Mouse (Mus musculus) heart, postnatal 14 days (tissue): ENCODE results near the gene 4930550C14Rik. TPM values are rescaled to one million over a fixed set of nuclear protein-coding genes. Genes with fewer than 3 reads are reported as not detected.
A peak's percentile ranks its signal among the peaks of the same experiment; 100 is the strongest.

Experiments used
- DNase-seq, 2 experiments: peaks; one replicate each; pipeline ENCODE4 v3.0.0; 2021 to 2022
- intact Hi-C: fragments of 180-260 bp; cut with DNase I; formaldehyde crosslinking; loops from one replicate; pipeline ENCODE4 v1.15.1; 2025
- long read RNA-seq, 2 experiments: library from polyadenylated mRNA; stranded (forward); transcript quantifications; one replicate each; pipeline ENCODE4 v2.0.0; 2021
- total RNA-seq, 2 experiments: library from RNA; stranded (reverse); gene quantifications; 2 replicates each; pipeline ENCODE4 v1.2.3; 2021

4930550C14Rik gene
- total RNA-seq: under 1 TPM; 0.36 to 0.41 TPM
- long read RNA-seq, experiment 1: 0 reads
- long read RNA-seq, experiment 2: 0 reads

- intact Hi-C loops: no loop called here
- peak; percentile 29 to 51 for DNase-seq
Observed at GRCm38 (mm10) chr9:53402291-53402711, at the start of gene 4930550C14Rik. Gene 4930550C14Rik, plus strand, starts transcription at chr9:53402325.

GRCm38 (mm10) chr9:53353161-53353560 lies 49.0 kb upstream of the 4930550C14Rik start:
- intact Hi-C loops: no loop called here
- DNase-seq: no peak

- intact Hi-C loops: no loop called here
- DNase-seq: no peak
Observed at GRCm38 (mm10) chr9:53356219-53357155, 45.6 kb upstream of the 4930550C14Rik start.

GRCm38 (mm10) chr9:53371339-53371738 lies 30.8 kb upstream of the 4930550C14Rik start:
- no peak for DNase-seq
- intact Hi-C loops: no loop called here

- peak; percentile 29 to 38 for DNase-seq
- intact Hi-C loops: no loop called here
Observed at GRCm38 (mm10) chr9:53375907-53376306, 26.2 kb upstream of the 4930550C14Rik start.

- intact Hi-C loops: no loop called here
- no peak for DNase-seq
Observed at GRCm38 (mm10) chr9:53376820-53377219, 25.3 kb upstream of the 4930550C14Rik start.

- no peak for DNase-seq
- intact Hi-C loops: no loop called here
Observed at GRCm38 (mm10) chr9:53377597-53377996, 24.5 kb upstream of the 4930550C14Rik start.

- no peak for DNase-seq
- intact Hi-C loops: no loop called here
Observed at GRCm38 (mm10) chr9:53378171-53378570, 24.0 kb upstream of the 4930550C14Rik start.

- intact Hi-C loops: loop anchor here (5.0 kb wide), 2 partner anchors 38 to 128 kb away; no protein-coding TSS in a partner anchor
- DNase-seq: no peak
Observed at GRCm38 (mm10) chr9:53380595-53380994, 21.5 kb upstream of the 4930550C14Rik start.

GRCm38 (mm10) chr9:53381113-53381615 lies 21.0 kb upstream of the 4930550C14Rik start:
- intact Hi-C loops: loop anchor here (5.0 kb wide), 2 partner anchors 39 to 129 kb away; no protein-coding TSS in a partner anchor
- no peak for DNase-seq

- DNase-seq: peak; percentile 74 to 76
- intact Hi-C loops: loop anchor here (5.0 kb wide), 2 partner anchors 42 to 132 kb away; no protein-coding TSS in a partner anchor
Observed at GRCm38 (mm10) chr9:53383951-53384866, 17.9 kb upstream of the 4930550C14Rik start, which contains the start of gene Kdelc2. Gene Kdelc2, plus strand, starts transcription at chr9:53384025.

- peak; percentile 8 to 19 for DNase-seq
- intact Hi-C loops: loop anchor here (5.0 kb wide), 2 partner anchors 43 to 133 kb away; no protein-coding TSS in a partner anchor
Observed at GRCm38 (mm10) chr9:53384873-53385272, 17.3 kb upstream of the 4930550C14Rik start.

GRCm38 (mm10) chr9:53387431-53387830 lies 14.7 kb upstream of the 4930550C14Rik start:
- no peak for DNase-seq
- intact Hi-C loops: no loop called here

GRCm38 (mm10) chr9:53389109-53389508 lies 13.0 kb upstream of the 4930550C14Rik start:
- DNase-seq: no peak

GRCm38 (mm10) chr9:53390136-53390535 lies 12.0 kb upstream of the 4930550C14Rik start:
- intact Hi-C loops: loop anchor here (5.0 kb wide), 1 partner anchor 147 kb away; the partner anchor contains the start of genes Atm and Npat
- DNase-seq: no peak

More at GRCm38 (mm10) chr9:53389109-53389508, 13.0 kb upstream of the 4930550C14Rik start:
- intact Hi-C loops: no loop called here

GRCm38 (mm10) chr9:53397685-53398387 lies 4.3 kb upstream of the 4930550C14Rik start:
- no peak for DNase-seq
- intact Hi-C loops: loop anchor here (1.0 to 5.0 kb wide), 2 partner anchors 71 to 144 kb away; no protein-coding TSS in a partner anchor

GRCm38 (mm10) chr9:53398388-53398700 lies 3.8 kb upstream of the 4930550C14Rik start:
- intact Hi-C loops: loop anchor here (1.0 to 5.0 kb wide), 2 partner anchors 71 to 144 kb away; no protein-coding TSS in a partner anchor

GRCm38 (mm10) chr9:53399537-53399936 lies 2.6 kb upstream of the 4930550C14Rik start:
- intact Hi-C loops: loop anchor here (5.0 kb wide), 1 partner anchor 72 kb away; no protein-coding TSS in a partner anchor
- DNase-seq: no peak

More at GRCm38 (mm10) chr9:53398388-53398700, 3.8 kb upstream of the 4930550C14Rik start:
- peak; percentile 54 to 73 for DNase-seq

GRCm38 (mm10) chr9:53400696-53401095 lies 1.4 kb upstream of the 4930550C14Rik start:
- intact Hi-C loops: no loop called here
- DNase-seq: no peak
